Mouse (Mus musculus) left cerebral cortex, adult 8-10 months (tissue): ENCODE data around the gene Rpl38. TPM values are rescaled to one million over a fixed set of nuclear protein-coding genes. Genes with fewer than 3 reads are reported as not detected.

ENCODE experiments used
- DNase-seq, 2 experiments: peaks; one replicate each; pipeline ENCODE4 v3.0.0; 2022; ENCODE audit warnings: low spot score in 2 of 2
- total RNA-seq, 4 experiments: library from RNA; stranded (reverse); gene quantifications; 2 replicates each; pipeline ENCODE4 v1.2.4; 2022

The Rpl38 gene
- total RNA-seq, 4 experiments from 2014 or later = 852 to 1,038 (median 940) TPM

DNA sequence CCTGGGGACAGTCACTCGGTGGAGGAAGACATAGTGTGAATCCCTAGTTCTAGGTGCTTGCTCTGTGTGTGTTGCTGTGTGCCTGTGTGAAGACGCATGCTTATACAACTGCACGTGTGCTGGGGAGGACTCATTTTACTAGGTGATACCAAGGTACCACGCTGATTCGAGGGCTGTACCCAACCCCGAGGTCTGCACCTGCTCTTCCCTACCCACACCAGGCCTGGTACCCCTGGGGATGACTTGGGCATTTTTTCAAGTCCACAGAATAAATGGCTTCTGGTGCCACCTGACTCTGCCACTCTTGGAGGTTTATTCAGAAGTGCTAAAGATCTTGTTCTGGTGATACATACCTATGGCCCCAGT, 34.7 kb downstream of the Rpl38 start:
- no peak for DNase-seq

DNA sequence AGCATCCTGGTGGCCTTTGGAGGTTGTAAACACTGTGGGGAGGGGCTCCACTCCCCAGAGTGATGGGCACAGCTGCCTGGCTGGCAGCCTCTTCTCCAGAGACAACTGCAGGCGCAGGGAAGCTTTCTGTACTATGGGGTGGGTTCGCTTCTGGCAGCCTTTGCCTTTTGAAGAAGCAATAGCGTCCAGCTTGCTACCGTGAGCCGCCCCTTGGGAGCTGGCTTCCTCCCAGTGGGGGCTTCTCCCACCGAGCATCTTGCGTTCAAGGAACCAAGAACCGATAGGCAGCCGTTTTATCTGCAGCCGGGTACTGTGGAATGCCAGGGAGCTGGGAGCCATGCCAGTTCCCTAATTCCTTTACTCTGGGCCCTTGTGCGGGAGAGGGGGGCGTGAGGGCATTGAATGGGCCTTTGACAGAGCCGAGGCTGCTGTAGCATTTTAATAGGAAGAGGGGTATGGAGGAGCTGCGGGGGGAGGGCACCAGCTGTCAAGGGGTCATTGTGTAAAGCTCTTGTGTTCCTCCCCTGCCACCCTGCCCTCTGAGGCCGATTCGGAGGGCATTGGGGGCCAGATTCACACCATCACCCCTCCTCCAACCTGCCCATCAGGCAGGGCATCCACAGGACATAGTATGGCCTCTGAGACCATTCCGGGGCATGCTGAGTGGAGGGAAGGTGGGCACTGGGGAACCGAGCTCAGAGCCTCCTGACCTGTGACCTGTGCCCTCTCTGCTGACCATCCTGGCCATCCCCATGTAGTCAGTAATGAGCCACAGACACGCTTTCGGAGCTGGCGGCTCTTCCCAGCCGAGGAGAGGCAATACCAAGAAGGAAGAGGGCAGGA, 36.0 kb downstream of the Rpl38 start:
- peak; percentile 41 to 83 for DNase-seq

DNA sequence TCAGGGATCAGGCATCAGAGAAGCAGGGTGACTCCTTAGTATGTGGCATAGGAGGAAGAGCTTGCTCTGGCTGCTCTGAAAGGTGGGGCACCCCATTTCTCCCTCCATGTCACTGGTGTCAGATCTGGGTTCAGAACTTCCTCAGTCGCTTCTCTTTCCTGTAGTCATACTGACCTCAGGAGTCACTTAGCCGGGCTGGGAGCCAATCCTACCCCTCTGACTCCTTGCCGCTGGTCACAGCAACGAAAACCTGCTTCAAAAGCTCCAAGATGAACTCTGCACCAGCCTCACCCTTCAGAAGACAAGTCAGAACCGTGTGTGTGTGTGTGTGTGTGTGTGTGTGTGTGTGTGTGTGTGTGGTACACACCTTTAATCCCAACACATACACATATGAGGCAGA, 38.0 kb downstream of the Rpl38 start:
- no peak for DNase-seq

DNA sequence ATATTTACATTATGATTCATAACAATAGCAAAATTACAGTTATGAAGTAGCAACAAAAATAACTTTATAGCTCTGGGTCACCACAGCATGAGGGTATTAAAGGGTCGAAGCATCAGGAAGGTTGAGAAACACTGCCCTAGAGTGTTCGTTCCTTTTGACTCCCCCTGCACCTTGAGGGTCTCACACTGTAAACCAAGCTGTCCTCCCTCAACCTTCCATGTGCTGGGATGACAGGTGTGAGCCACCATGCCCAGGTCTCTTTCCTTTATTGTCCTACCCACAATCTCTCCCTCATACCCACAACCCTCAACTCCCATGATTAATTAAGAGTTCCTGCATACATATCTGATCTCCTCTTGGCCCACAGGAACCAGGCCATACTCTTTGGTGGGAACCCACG, 43.1 kb downstream of the Rpl38 start:
- DNase-seq = no peak

DNA sequence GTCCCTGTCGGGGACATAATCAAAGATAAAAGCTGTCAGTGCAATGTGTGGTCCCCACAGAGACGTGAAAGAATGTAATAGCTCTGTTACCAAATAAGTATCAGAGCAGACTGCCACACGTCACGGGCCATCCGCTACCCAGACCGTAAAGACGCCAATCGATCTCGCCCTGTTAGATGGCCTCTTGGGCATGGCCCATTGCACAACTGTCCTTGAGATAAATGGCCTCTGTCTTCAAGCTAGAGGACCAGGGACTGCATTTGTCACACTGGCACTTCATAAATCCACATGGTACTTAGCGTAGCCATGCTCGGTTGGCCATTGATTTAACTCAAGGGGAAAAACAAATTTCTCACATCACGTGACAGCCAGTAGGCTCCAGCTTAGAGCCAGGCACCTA, 43.5 kb downstream of the Rpl38 start:
- no peak for DNase-seq

DNA sequence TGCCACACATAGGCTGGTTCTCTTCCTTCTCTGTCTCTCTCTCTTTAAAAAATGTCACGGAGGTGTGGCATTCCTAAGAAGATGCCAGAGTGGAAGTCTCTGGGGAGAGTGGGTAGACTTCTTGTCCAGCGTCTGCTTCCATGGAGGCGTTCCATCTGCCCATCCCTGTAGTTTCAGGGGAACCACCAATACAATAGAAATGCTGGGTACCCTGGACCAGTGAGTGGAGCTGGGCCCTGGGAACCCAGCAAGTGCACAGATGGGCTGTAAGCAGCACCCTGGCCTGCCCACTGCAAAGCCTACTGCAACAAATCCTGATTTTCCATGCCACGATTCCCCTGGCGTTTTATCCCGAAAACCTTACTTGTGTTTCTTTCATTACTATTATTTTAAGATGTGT, 46.2 kb downstream of the Rpl38 start:
- DNase-seq = peak in 1 of 2 experiments; percentile 57

DNA sequence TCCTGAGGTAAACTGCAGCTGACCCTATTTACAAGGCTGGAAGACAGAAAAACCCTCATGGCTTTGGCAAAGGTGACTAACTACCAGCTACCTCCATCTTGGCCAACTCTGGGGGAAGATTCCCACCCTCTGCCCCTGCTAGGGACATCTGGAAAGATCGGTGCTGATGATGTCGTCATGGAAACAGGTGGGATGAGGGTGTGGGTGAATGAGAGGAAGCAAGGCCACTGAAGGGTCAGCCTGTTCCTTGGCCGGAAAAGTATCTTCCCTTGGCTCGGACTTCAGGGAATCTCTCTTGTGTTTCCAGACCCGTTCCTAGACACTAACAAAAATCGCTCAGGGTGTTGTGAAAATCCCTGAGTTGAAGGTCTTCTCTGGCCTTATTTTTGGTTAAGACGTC, 47.2 kb downstream of the Rpl38 start:
- DNase-seq = no peak

DNA sequence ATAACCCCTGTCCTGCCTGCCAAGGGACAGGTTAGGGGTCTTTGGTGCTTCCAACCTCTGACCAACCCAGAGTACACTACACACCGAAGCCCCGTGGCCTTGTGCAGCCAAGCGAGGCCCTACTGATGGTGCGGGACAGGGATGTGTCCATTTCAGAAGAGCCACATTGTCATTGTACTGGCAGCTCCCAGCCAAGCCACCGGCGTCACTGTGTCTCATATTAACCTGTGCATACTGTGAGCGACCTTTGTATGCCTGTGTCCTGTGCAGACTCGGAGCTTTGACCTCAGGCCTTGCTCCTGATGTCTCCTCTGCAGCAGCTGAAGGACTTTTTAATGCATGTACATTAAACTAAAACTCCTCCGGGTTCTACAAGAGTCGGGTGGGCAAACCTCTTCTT, 52.2 kb downstream of the Rpl38 start:
- no peak for DNase-seq

Other genes with a start within 250 kb of the Rpl38 start
- gene Ttyh2, start 6.9 kb downstream of the Rpl38 start, total RNA-seq = 10 to 100 TPM; 35.6 to 41.8 (median 38.0) TPM
- gene Dnaic2, start 58.9 kb downstream of the Rpl38 start, total RNA-seq = 1 to 10 TPM; 1.7 to 3.0 (median 2.5) TPM
- gene Kif19a, start 96.9 kb downstream of the Rpl38 start, total RNA-seq = 1 to 10 TPM; 2.4 to 3.4 (median 3.1) TPM
- gene Btbd17, start 127.4 kb downstream of the Rpl38 start, total RNA-seq = 10 to 100 TPM; 21.5 to 28.4 (median 23.1) TPM
- gene Gpr142, start 130.4 kb downstream of the Rpl38 start, total RNA-seq = not detected
- gene Gprc5c, start 182.6 kb downstream of the Rpl38 start, total RNA-seq = 1 to 10 TPM; 4.6 to 5.6 (median 5.4) TPM
- under 1 TPM; 0.40 to 0.87 (median 0.73) TPM for gene Cd300a, start 221.5 kb downstream of the Rpl38 start, total RNA-seq